Mouse (Mus musculus) urinary bladder, adult 2 months (tissue): ENCODE data around the gene Ccdc138. TPM values are rescaled to one million over a fixed set of nuclear protein-coding genes. Genes with fewer than 3 reads are reported as not detected.

Source experiments
- DNase-seq: peaks from one replicate; pipeline ENCODE4 v3.0.0; 2022; ENCODE audit warnings: low spot score
- polyA plus RNA-seq: library from polyadenylated mRNA; depleted of rRNA; stranded (reverse); fragments of >200 nt; gene quantifications from 2 replicates; pipeline ENCODE4 v1.2.3, GENCODE M21; 2012

Gene Ccdc138
- polyA plus RNA-seq, 1 experiment: 2.0 TPM

DNA sequence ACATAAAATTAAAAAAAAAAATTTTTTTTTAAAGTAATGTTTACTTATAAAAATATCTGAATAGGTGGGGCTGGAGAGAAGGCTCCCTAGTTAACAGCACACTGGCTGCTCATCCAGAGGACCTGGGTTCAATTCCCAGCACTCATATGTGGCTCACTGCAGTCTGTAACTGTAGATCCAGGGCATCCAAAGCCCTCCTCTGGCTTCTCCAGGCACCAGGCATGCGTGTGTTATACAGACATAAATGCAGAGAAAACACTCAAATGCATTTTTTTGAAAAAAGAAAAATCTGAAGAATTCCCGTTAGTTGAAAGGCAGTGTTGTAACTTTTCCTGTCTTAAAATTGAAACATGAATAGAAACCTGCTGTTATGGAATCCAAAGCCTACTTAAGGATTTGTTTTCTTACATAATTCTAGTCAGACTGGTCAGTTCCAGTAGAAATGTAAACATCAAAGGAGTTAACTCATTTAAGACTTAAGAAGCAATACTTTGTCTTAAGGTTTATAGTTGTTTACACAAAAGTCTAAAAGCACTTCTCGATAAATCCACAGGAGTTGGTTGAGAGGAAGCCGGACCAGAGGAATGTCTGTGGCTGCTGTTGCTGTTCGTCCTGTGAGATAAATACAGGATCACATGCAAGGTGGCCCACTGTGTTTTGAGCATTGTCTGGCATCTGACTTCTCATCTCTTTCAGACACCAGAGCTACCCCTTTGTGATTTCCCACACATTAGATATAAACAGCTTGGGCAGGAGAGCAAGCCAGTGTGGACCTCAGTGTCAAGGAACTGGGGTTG lies 87.9 kb downstream of the Ccdc138 start:
- no peak for DNase-seq

DNA sequence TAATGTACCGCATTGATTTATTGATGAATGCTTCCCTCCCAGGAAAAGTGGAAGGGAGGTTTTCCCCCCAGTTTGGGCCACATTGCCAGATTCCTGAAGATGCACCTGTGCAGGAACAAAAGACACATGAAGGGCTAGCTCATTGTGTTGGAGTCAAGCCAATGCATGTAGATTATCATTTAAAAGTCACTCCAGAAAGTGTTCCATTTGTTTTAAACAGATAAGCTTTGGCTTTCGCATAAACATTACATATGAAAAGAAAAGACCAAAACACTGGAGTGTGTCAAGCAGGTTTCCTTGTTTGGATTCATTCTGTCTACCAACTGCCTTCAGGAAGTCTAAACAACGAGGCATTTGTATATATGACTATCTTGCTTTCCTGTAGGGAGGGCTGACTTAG lies 96.7 kb downstream of the Ccdc138 start:
- no peak for DNase-seq

DNA sequence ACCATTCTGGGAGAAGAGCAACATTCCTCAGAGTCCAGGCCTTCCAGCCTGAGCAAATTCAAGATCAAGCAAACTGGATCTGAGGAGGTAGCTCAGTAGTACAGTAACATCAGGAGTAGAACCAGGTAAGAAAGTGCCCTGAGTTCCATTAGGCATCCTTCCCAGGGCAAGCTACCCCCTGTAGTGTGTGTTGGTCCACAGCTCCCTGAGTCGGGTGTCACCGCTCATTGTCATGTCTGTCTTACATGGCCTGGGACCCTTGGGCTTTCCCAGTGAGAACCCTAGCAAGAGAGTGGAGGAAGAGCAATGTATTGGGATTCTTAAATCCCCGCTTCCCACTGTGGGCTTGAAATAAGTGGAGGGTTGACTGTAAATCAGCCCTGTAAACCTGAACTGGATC lies 97.4 kb downstream of the Ccdc138 start:
- no peak for DNase-seq

- DNase-seq: no peak
Observed at GRCm38 (mm10) chr10:58595821-58596220, 98.1 kb downstream of the Ccdc138 start.

DNA sequence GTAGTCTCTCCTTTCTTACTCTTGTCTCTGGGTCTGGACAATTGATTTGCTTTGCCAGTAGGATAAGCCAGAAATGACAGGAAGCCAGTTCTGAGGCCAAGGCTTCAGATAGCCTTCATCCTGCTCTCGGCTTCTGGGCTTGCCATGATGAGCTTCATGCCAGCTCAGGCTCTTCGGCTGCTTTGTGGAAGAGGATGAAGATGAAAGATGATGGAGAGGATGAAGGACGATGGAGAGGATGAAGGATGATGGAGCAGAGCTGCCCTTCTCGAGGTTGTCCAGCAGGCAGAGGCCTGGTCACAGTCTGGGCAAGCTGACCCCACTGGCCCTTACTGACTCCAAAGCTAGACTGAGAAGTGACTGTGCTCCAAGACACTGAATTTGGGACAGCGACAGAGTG lies 102.4 kb downstream of the Ccdc138 start:
- DNase-seq: no peak

DNA sequence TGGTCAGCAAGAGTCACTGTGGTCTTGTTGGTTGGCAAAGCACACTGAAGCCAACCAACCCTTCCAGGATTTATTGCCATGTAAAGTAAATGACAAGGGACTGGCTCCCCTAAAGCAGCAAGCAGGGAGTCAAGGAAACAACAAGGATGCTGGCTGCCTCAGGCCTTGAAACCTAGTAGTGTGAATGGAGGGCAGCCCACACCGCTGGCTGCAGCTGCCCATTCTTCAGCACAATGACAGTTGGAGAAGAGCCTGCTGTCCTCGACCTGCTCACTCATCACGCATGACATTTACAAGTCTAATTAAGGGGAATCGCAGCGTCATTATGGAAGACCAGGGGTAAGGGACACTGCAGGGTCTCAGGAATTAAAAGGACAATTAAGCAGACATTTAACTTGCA lies 103.2 kb downstream of the Ccdc138 start:
- peak; percentile 10 for DNase-seq

DNA sequence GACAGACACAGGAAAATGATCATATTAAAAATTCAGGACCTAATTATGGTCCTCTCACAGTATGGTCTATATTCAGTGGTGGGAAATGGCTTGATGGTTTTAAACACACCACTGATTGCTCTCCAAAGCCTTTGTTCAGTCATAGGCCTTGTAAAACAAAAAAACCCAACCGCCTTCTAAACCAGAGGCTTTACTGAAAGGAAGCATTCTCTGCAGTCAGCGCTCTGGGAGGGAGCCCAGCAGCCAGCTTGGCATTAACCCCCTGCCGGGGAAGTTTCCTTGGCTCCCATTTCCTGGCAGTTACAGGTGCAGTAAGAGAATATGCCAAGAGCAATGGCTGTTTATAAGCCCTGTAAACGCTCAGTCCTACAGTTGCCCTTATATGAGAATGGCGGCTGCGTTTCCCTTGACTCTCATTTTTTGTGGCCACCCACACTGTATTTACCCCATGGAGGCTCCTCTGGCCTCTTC lies 103.7 kb downstream of the Ccdc138 start:
- no peak for DNase-seq

- DNase-seq: peak; percentile 18
Observed at GRCm38 (mm10) chr10:58601946-58602345, 104.2 kb downstream of the Ccdc138 start.

DNA sequence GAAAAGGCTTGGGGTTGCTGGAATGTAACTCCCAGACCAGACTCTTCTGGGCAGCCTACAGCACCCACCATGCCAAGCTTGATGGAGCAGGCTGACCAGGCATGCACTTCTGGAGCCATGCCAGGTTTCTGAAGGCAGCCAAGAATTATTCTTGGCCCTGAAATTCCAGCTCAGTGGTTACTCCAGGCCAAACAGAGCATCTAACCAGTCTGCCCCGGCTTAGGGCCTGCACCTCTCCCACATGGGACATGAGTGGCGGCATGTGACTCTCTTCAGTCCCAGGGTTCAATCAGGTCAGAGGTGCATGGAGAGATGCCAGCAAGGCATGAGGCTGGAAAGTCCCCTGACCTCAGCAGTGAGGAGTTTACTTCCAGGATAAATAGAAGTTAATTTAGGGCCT lies 107.0 kb downstream of the Ccdc138 start:
- peak; percentile 38 for DNase-seq

DNA sequence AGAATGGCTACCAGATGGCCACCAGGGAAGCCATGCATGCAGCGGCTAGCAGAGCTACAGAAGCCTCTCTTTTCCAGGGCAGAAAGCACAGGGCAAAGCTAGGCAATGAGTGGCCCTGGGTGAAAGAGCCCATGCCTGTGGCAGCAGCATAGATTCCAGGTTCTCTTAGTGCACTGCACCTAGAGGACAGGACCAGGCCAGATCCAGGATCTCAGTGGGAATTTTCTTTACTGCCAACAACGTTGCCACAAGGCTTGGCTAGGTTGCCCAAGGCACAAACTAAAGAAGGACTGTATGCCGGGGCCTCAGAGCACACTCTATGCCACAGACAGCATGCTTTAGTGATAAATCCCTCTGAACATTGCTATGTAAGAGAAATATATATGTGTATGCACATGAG lies 108.6 kb downstream of the Ccdc138 start:
- peak; percentile 13 for DNase-seq

DNA sequence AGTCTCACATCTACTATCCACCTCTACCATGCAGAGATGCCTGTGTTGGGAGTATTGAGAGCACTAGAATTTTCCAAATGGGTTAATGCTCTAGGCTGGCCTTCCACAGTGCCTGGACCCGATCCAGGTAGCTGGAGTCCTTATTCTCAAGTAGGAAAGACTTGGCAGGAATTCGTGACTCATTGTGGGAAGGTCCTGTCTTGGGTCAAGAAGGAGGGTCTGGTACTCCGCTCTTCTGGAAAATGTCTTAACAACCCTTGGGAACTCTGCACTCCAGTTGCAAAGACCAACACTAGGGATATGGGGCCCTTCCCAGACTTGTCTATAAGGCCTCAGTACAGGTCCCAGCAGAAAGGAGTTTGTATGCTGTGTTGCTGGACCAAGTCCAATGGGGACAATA lies 111.1 kb downstream of the Ccdc138 start:
- no peak for DNase-seq

- DNase-seq: no peak
Observed at GRCm38 (mm10) chr10:58610484-58611261, 112.9 kb downstream of the Ccdc138 start.

DNA sequence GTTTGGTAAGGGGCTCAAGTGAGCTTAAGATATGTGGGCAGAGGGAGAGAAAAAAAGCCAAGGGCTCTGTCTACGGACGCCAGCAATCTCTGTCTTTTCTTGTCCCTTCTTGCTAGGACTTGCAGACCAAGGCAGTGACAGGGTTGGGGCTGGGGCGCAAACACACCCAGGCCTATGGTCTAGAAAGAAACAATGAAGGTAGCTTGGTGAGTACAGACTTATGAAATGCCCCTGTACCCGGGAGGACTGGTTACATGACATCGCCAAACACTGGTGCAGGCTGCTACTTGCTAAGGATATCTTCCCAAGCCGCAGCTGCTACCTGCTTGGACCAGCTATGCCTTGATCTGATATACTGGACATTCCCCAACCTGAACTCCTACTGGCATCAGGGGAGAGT lies 116.9 kb downstream of the Ccdc138 start:
- DNase-seq: peak; percentile 32

DNA sequence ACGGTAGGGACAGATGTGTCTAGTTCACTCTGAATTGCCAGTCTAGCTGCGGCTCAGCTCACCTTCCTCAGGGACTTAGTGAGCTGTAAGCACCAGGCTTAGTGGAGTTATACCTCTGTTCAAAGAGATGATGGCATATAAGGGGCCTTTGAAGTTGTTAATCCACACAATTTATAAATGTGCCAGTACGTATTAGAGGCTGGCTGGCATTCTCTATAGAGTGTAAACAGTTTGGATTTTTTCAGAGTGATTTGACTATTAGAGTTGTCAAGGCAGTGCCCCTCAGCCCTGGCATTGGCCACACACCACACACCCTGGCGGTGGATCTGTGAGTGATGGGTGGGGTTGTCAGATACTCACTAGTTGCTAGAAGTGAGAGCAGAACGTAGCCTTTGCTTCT lies 118.8 kb downstream of the Ccdc138 start:
- no peak for DNase-seq

- DNase-seq: no peak
Observed at GRCm38 (mm10) chr10:58618501-58619216, 120.9 kb downstream of the Ccdc138 start.

DNA sequence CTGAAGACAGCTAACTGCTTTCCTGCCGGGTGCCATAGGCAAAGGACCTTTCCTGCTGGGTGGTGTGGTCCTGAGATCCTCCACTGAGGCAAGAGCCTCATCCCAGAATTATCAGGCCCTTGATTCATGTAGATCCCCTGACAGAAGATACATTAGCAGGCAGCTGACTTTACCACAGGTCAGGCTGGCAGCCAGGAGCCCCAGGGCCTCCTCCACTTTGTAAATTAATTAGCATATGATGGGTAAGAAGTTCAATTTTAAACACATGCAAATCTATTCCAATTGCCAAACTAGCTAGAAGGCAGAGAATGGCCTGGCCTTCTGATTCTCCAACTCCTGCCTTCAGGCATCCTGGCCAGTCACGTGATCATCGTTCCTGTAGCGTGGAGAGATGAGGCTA lies 121.5 kb downstream of the Ccdc138 start:
- no peak for DNase-seq

GRCm38 (mm10) chr10:58624848-58625711 lies 127.3 kb downstream of the Ccdc138 start:
- no peak for DNase-seq
